Mouse (Mus musculus) heart, adult 18-20 months (tissue): Measurements from ENCODE around the gene Stt3b. TPM values are rescaled to one million over a fixed set of nuclear protein-coding genes. Genes with fewer than 3 reads are reported as not detected.

Experiments used
- DNase-seq, 2 experiments: peaks; one replicate each; pipeline ENCODE4 v3.0.0; 2021 to 2022; ENCODE audit warnings: mixed read lengths in 1 of 2
- total RNA-seq, 2 experiments: library from RNA; stranded (reverse); gene quantifications; 2 replicates each; pipeline ENCODE4 v1.2.3; 2021

Gene Stt3b
- total RNA-seq, 2 experiments from 2014 or later = 58.5 TPM

- DNase-seq = no peak
These were observed 95.3 kb downstream of the Stt3b start for GRCm38 (mm10) chr9:115214572-115215571.

- DNase-seq = no peak
These were observed 96.4 kb downstream of the Stt3b start for GRCm38 (mm10) chr9:115213755-115214264.

GRCm38 (mm10) chr9:115210535-115210934 lies 99.7 kb downstream of the Stt3b start:
- DNase-seq = no peak

- no peak for DNase-seq
These were observed 100.5 kb downstream of the Stt3b start for GRCm38 (mm10) chr9:115209737-115210136.

- no peak for DNase-seq
These were observed 104.0 kb downstream of the Stt3b start for GRCm38 (mm10) chr9:115206219-115206618.

- DNase-seq = peak in 1 of 2 experiments; percentile 3
These were observed 104.7 kb downstream of the Stt3b start for GRCm38 (mm10) chr9:115205491-115205890.

- DNase-seq = no peak
These were observed 107.1 kb downstream of the Stt3b start for GRCm38 (mm10) chr9:115203136-115203535.

GRCm38 (mm10) chr9:115201264-115201663 lies 109.0 kb downstream of the Stt3b start:
- no peak for DNase-seq

- no peak for DNase-seq
These were observed 109.9 kb downstream of the Stt3b start for GRCm38 (mm10) chr9:115200166-115200862.

GRCm38 (mm10) chr9:115197082-115197481 lies 113.1 kb downstream of the Stt3b start:
- DNase-seq = no peak

- no peak for DNase-seq
These were observed 117.3 kb downstream of the Stt3b start for GRCm38 (mm10) chr9:115192890-115193289.
